Mouse (Mus musculus) layer of hippocampus, postnatal 14 days (tissue): ENCODE data around the gene Zfp599. TPM values are rescaled to one million over a fixed set of nuclear protein-coding genes. Genes with fewer than 3 reads are reported as not detected.
"Not testable (repeated sequence)": the region's sequence is repeated elsewhere in the genome, so short reads cannot be mapped to it uniquely, and the experiment has no call there.

ENCODE experiments used
- DNase-seq, 2 experiments: peaks; one replicate each; pipeline ENCODE4 v3.0.0; 2021 to 2022; ENCODE audit warnings: low spot score in 2 of 2, mixed read lengths in 1 of 2
- long read RNA-seq, 2 experiments: library from polyadenylated mRNA; stranded (forward); transcript quantifications; one replicate each; pipeline ENCODE4 v2.0.0; 2021
- total RNA-seq, 2 experiments: library from RNA; stranded (reverse); gene quantifications; 2 replicates each; pipeline ENCODE4 v1.2.3; 2021

Gene Zfp599
- total RNA-seq, result 1 to 10 TPM; 4.8 to 5.2 TPM
- long read RNA-seq, experiment 1, partial matches to known transcripts, result 2 of 7 reads
- long read RNA-seq, experiment 1, other reads (novel, unspliced or antisense), result 1 of 7 reads
- long read RNA-seq, experiment 2, transcript Zfp599-201 (5 exons, 3,574 nt), result major isoform, 5 of 5 reads
- long read RNA-seq, experiment 2, partial matches to known transcripts, result 0 of 5 reads
- long read RNA-seq, experiment 2, other reads (novel, unspliced or antisense), result 0 of 5 reads

GRCm38 (mm10) chr9:22259184-22260091 lies at the start of gene Zfp599:
Gene Zfp599, minus strand, starts transcription at chr9:22259895.
- peak; percentile 65 to 70 for DNase-seq

GRCm38 (mm10) chr9:22307920-22308262 lies 48.2 kb upstream of the Zfp599 start:
- DNase-seq, result not testable (repeated sequence)

GRCm38 (mm10) chr9:22307156-22307919 lies 47.6 kb upstream of the Zfp599 start, which contains the start of gene Zfp810:
Gene Zfp810, minus strand, starts transcription at chr9:22307648.
- DNase-seq, result peak; percentile 92 to 97

- DNase-seq, result no peak
Observed at GRCm38 (mm10) chr9:22306726-22307125, 47.0 kb upstream of the Zfp599 start.

GRCm38 (mm10) chr9:22302199-22302598 lies 42.5 kb upstream of the Zfp599 start:
- DNase-seq, result no peak

- no peak for DNase-seq
Observed at GRCm38 (mm10) chr9:22278733-22279132, 19.0 kb upstream of the Zfp599 start.

GRCm38 (mm10) chr9:22268886-22269285 lies 9.2 kb upstream of the Zfp599 start:
- no peak for DNase-seq

GRCm38 (mm10) chr9:22262611-22263010 lies 2.9 kb upstream of the Zfp599 start:
- no peak for DNase-seq

GRCm38 (mm10) chr9:22261594-22261993 lies 1.9 kb upstream of the Zfp599 start:
- no peak for DNase-seq

GRCm38 (mm10) chr9:22260092-22260422 lies 362 bp upstream of the Zfp599 start:
- DNase-seq, result no peak

GRCm38 (mm10) chr9:22258784-22259183 lies 911 bp downstream of the Zfp599 start:
- no peak for DNase-seq

- DNase-seq, result no peak
Observed at GRCm38 (mm10) chr9:22256579-22256978, 3.1 kb downstream of the Zfp599 start.

GRCm38 (mm10) chr9:22244242-22244641 lies 15.5 kb downstream of the Zfp599 start:
- no peak for DNase-seq

GRCm38 (mm10) chr9:22240001-22240400 lies 19.7 kb downstream of the Zfp599 start:
- no peak for DNase-seq

GRCm38 (mm10) chr9:22230556-22230955 lies 29.1 kb downstream of the Zfp599 start:
- no peak for DNase-seq

- no peak for DNase-seq
Observed at GRCm38 (mm10) chr9:22230061-22230460, 29.6 kb downstream of the Zfp599 start.

GRCm38 (mm10) chr9:22229386-22230026 lies 30.2 kb downstream of the Zfp599 start:
- no peak for DNase-seq

GRCm38 (mm10) chr9:22226846-22227245 lies 32.8 kb downstream of the Zfp599 start:
- no peak for DNase-seq

- not testable (repeated sequence) for DNase-seq
Observed at GRCm38 (mm10) chr9:22226389-22226673, 33.4 kb downstream of the Zfp599 start.

GRCm38 (mm10) chr9:22225581-22226388 lies 33.9 kb downstream of the Zfp599 start, which contains the start of gene Zfp809:
Gene Zfp809, plus strand, starts transcription at chr9:22225714.
- DNase-seq, result peak; percentile 100
